Mouse (Mus musculus): ENCODE data around the gene Olfm2. TPM values are rescaled to one million over a fixed set of nuclear protein-coding genes. Genes with fewer than 3 reads are reported as not detected.

Olfm2 gene
- polyA plus RNA-seq, 1 experiment from 2014 or later: 209 TPM

DNA sequence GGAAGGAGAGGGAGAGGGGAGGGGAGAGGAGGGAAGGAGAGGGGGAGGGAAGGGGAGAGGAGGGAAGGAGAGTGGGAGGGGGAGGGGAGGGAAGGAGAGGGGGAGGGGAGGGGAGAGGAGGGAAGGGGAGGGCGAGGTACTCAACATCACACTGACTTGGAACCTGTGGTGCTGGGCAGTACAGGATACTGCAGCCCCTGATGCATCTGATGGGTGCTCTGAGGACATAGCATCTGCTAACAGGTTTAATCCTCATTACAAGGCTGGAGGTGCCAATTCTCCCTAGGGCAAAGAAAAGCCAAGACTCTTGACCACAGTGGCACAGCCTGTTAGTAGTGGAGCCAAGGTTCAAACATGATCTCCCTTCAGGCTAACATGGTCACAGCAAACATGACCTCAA lies 56.7 kb downstream of the Olfm2 start:
- 56% methylated on average over 1 of the region's 1 CpGs for WGBS
- H3K27me3 ChIP-seq (replicated peaks): no peaks in the 10 kb centered on the region
- peak overlapping the region; percentile 68 for H3K27ac ChIP-seq
- ATAC-seq (replicated peaks): no peak
- no peak overlapping the region for H3K4me3 ChIP-seq
- no peak overlapping the region for H3K4me2 ChIP-seq
- H3K9me3 ChIP-seq: no peaks in the 10 kb centered on the region
- H3K9ac ChIP-seq: no peak overlapping the region
- peaks cover 20% of the 10 kb centered on the region for H3K4me1 ChIP-seq
- H3K36me3 ChIP-seq (replicated peaks): no peaks in the 10 kb centered on the region

- H3K27me3 ChIP-seq (replicated peaks): no peaks in the 10 kb centered on the region
- no peaks in the 10 kb centered on the region for H3K9me3 ChIP-seq
- H3K4me1 ChIP-seq: peaks cover 16% of the 10 kb centered on the region
- H3K27ac ChIP-seq: no peak overlapping the region
- H3K36me3 ChIP-seq (replicated peaks): no peaks in the 10 kb centered on the region
- H3K4me2 ChIP-seq: no peak overlapping the region
- ATAC-seq (replicated peaks): no peak
- 57% methylated on average over 17 of the region's 17 CpGs for WGBS
- no peak overlapping the region for H3K4me3 ChIP-seq
- H3K9ac ChIP-seq: no peak overlapping the region
Measured at GRCm38 (mm10) chr9:20685081-20685861, 60.9 kb downstream of the Olfm2 start.

DNA sequence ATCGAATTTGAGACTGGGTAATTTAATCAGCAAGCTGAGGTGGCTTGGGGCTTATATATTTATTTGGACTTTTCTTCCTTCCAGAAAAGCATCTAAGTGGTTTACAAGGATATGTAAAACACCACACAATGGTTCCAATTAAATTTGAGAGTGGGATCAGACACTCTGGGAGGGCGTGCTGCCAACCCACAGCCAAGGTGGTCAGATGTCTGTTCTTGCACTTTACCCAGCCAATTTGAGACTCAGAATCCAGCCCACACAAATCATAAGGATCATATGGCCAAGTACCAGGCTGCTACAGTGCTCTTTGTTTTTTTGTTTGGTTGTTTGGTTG lies 63.8 kb downstream of the Olfm2 start:
- Histone ChIP-seq H3K4me2 (no peak overlapping the region), H3K27ac (peak overlapping the region; percentile 43), H3K9ac (no peak overlapping the region), H3K9me3 (no peaks in the 10 kb centered on the region), H3K36me3 (replicated peaks) (no peaks in the 10 kb centered on the region), H3K27me3 (replicated peaks) (no peaks in the 10 kb centered on the region), H3K4me1 (peaks cover 14% of the 10 kb centered on the region), H3K4me3 (no peak overlapping the region)
- ATAC-seq (replicated peaks): no peak
- 26% methylated on average over 2 of the region's 2 CpGs for WGBS

DNA sequence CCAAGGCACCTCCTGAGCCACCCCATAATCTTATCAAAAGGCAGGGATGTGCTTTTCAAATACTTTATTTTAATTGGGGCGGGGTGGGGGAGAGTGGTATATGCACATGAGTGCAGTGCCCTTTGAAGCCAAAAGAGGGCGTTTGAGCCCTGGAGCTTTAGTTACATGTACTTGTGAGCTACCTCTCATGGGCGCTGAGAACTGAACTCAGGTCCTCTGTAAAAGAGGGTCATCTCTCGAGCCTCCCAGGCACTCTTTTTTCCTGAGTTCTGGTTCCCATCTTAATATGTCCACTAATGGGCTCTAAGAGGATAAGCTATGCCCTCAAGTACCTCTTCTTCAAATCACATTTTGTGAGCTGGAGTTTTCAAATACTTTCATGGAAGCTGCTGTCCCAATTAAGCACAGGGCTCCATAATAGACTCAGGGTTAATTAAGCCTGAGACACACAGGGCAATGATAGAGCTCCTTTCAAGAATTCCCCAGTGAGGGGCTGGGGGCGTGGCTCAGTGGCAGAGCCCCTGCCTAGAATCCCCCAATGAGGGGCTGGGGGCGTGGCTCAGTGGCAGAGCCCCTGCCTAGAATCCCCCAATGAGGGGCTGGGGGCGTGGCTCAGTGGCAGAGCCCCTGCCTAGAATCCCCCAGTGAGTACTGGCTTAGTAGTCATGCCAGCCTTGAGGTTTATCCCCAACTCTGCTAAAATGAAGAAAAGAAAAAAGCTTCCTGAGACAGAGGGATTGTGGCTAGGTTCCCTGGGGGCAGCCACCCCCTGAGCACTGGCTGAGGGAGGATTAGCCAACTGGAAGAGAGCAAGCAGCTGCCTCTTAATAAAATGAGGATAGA lies 64.4 kb downstream of the Olfm2 start:
- 40% methylated on average over 7 of the region's 7 CpGs for WGBS
- Histone ChIP-seq H3K36me3 (replicated peaks) (no peaks in the 10 kb centered on the region), H3K4me1 (peaks cover 14% of the 10 kb centered on the region), H3K4me3 (no peak overlapping the region), H3K27me3 (replicated peaks) (no peaks in the 10 kb centered on the region), H3K4me2 (no peak overlapping the region), H3K9ac (no peak overlapping the region), H3K27ac (peak overlapping the region; percentile 43), H3K9me3 (no peaks in the 10 kb centered on the region)
- ATAC-seq (replicated peaks): peak; percentile 22

DNA sequence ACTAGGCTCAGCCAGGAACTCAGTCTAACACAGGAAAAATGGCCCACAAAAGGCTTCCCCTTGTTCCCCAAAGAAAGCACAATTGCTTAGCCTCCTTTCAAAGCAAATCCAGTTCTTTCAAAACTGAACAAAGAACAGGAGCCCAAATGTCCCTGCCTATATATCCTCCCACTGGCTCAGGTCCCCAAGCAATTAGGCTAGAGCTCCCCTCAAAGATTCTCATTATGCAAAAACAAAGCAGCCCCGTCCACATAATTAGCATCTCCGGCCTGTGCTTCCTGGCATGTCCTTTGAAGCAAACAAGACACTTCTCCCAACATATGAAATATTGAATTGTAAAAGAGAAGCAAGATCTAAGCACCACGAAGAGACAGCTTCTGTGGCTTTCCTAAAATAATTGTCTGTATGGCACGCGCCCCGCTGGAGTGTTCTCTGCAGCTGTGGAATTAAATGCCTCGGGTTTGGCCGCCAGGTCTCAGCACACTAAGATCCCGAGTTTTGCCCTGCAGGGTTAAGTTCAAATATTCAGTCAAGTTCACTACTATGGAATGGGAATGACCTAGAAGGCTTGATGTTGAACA lies 65.7 kb downstream of the Olfm2 start:
- Histone ChIP-seq H3K27ac (peak overlapping the region; percentile 49), H3K4me2 (no peak overlapping the region), H3K27me3 (replicated peaks) (no peaks in the 10 kb centered on the region), H3K9me3 (no peaks in the 10 kb centered on the region), H3K4me3 (no peak overlapping the region), H3K4me1 (peaks cover 14% of the 10 kb centered on the region), H3K9ac (no peak overlapping the region), H3K36me3 (replicated peaks) (no peaks in the 10 kb centered on the region)
- ATAC-seq (replicated peaks): no peak
- WGBS: 44% methylated on average over 9 of the region's 9 CpGs

- ATAC-seq (replicated peaks): no peak
- Histone ChIP-seq H3K4me2 (no peak overlapping the region), H3K4me3 (no peak overlapping the region), H3K36me3 (replicated peaks) (peaks cover 4% of the 10 kb centered on the region; the same call in 1 of the 2 replicates), H3K9ac (no peak overlapping the region), H3K27me3 (replicated peaks) (no peaks in the 10 kb centered on the region), H3K9me3 (no peaks in the 10 kb centered on the region), H3K27ac (no peak overlapping the region), H3K4me1 (peaks cover 14% of the 10 kb centered on the region)
- 90% methylated on average over 12 of the region's 12 CpGs for WGBS
Measured at GRCm38 (mm10) chr9:20677892-20678291, 68.3 kb downstream of the Olfm2 start.

DNA sequence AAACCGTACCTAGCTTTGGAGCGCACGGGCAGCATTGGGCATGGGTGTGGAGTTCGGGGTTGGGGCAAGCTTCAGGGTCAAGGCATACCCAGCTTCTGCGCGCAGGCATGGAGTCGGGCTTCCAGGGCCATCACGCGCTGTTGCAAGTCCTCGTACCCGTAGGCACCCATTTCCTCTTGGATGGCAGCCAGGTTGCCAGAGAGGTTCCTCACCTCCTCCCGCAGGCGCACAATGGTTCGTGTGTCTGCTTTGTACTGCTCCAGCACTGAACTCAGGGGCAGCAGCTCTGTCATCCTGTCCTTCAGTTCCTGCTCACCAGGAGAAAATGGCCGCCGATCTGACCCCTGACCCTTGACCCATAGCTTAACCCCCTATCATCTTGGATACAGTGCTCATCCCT lies 74.1 kb downstream of the Olfm2 start:
- peaks cover 4% of the 10 kb centered on the region; the same call in 1 of the 2 replicates for H3K36me3 ChIP-seq (replicated peaks)
- no peaks in the 10 kb centered on the region for H3K4me1 ChIP-seq
- ATAC-seq (replicated peaks): no peak
- H3K4me3 ChIP-seq: no peak overlapping the region
- H3K4me2 ChIP-seq: no peak overlapping the region
- no peak overlapping the region for H3K9ac ChIP-seq
- WGBS: 88% methylated on average over 16 of the region's 16 CpGs
- H3K9me3 ChIP-seq: no peaks in the 10 kb centered on the region
- no peaks in the 10 kb centered on the region for H3K27me3 ChIP-seq (replicated peaks)
- H3K27ac ChIP-seq: no peak overlapping the region

DNA sequence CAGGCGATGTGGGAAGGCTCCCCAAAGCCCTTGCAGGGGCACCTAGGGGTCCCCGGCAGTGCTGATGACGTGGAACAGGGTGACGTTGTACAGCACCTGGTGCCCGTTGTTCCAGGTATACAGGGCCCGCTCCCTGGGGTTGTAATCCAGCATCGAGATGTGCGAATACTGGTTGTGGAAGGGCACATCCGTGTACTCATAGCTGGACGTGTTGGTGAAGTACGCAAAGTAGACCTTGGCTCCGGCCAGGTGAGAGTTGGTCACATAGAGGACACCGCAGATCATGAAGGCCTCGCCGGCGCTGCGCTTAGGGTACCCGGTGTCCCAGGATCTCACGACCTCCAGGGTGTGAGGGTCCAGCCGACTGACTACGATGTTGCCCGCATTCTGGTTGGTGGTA lies 78.1 kb downstream of the Olfm2 start:
- no peak overlapping the region for H3K4me3 ChIP-seq
- 94% methylated on average over 22 of the region's 22 CpGs for WGBS
- H3K4me1 ChIP-seq: peaks cover 32% of the 10 kb centered on the region
- H3K9ac ChIP-seq: no peak overlapping the region
- H3K36me3 ChIP-seq (replicated peaks): peaks cover 3% of the 10 kb centered on the region; the same call in 1 of the 2 replicates
- no peak overlapping the region for H3K27ac ChIP-seq
- H3K4me2 ChIP-seq: no peak overlapping the region
- no peaks in the 10 kb centered on the region for H3K27me3 ChIP-seq (replicated peaks)
- ATAC-seq (replicated peaks): no peak
- H3K9me3 ChIP-seq: no peaks in the 10 kb centered on the region

- peaks cover 14% of the 10 kb centered on the region for H3K36me3 ChIP-seq (replicated peaks)
- H3K9me3 ChIP-seq: no peaks in the 10 kb centered on the region
- no peak overlapping the region for H3K9ac ChIP-seq
- no peak overlapping the region for H3K4me3 ChIP-seq
- H3K4me1 ChIP-seq: peaks cover 38% of the 10 kb centered on the region
- no peaks in the 10 kb centered on the region for H3K27me3 ChIP-seq (replicated peaks)
- no peak overlapping the region for H3K4me2 ChIP-seq
- no peak overlapping the region for H3K27ac ChIP-seq
- ATAC-seq (replicated peaks): no peak
- 11% methylated on average over 7 of the region's 7 CpGs for WGBS
Measured at GRCm38 (mm10) chr9:20666510-20667034, 79.6 kb downstream of the Olfm2 start.

GRCm38 (mm10) chr9:20665925-20666324 lies 80.2 kb downstream of the Olfm2 start:
- no peak overlapping the region for H3K4me3 ChIP-seq
- H3K9me3 ChIP-seq: no peaks in the 10 kb centered on the region
- ATAC-seq (replicated peaks): no peak
- no peak overlapping the region for H3K4me2 ChIP-seq
- H3K36me3 ChIP-seq (replicated peaks): peaks cover 16% of the 10 kb centered on the region
- no peaks in the 10 kb centered on the region for H3K27me3 ChIP-seq (replicated peaks)
- H3K27ac ChIP-seq: 0 out of 2 replicates have a peak overlapping the region, but pooled peaks have one; percentile 63
- 16% methylated on average over 8 of the region's 8 CpGs for WGBS
- H3K4me1 ChIP-seq: peaks cover 38% of the 10 kb centered on the region
- H3K9ac ChIP-seq: no peak overlapping the region

DNA sequence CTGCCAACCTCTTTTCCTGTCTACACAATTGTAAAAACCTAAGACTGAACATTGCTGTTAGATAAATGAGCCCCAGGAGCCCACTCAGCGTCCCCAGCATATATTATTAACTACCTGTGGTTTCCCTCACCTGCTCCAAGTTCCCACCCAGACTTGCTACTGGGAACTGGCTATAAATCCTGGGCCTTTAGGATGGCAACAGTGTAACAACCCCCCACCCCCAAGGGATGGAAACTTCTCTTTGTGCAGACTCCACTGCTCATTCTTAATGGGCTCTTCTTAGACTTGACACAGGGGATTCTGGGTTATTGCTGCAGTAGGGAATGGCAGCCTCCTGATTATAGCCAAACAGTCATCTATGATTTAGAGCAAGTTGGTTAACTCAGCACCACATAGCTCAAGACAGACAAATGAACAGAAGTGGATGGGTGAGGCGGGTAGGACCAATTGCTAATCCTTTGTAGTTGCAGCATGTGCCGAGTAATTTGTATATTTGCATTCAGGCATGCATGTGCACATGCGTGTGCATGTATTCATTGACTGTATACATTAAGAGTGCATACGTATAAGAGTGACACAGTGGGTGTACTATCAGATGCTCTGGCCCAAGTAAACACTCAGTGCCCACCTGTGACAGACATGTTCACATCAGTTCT lies 81.0 kb downstream of the Olfm2 start:
- no peak for ATAC-seq (replicated peaks)
- Histone ChIP-seq H3K4me2 (no peak overlapping the region), H3K27me3 (replicated peaks) (no peaks in the 10 kb centered on the region), H3K9ac (no peak overlapping the region), H3K4me3 (no peak overlapping the region), H3K9me3 (no peaks in the 10 kb centered on the region), H3K27ac (peak overlapping the region; percentile 63), H3K4me1 (peaks cover 38% of the 10 kb centered on the region), H3K36me3 (replicated peaks) (peaks cover 16% of the 10 kb centered on the region)
- 72% methylated on average over 5 of the region's 5 CpGs for WGBS

DNA sequence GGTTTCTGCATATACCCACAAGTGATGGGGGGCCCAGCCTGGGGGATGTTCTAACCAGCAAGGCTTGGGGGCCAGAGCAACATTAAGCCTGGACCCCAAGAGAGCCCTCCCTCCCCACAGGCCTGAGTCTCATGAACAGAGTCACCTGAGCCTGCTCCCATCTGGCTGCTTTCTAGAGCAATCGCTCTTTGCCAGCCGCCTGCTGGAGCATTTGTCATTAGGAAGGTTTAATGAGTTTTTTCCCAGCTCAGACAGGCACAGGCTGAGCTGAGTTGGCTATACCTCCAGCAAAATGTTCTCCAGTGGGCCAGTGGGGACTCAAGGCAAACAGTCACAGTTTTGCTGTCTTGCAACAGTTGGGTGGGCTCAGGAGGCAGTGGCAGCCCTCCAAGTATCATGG lies 81.8 kb downstream of the Olfm2 start:
- no peaks in the 10 kb centered on the region for H3K27me3 ChIP-seq (replicated peaks)
- H3K9ac ChIP-seq: no peak overlapping the region
- WGBS: 38% methylated on average over 2 of the region's 2 CpGs
- H3K9me3 ChIP-seq: no peaks in the 10 kb centered on the region
- no peak overlapping the region for H3K4me2 ChIP-seq
- no peak overlapping the region for H3K4me3 ChIP-seq
- H3K4me1 ChIP-seq: peaks cover 38% of the 10 kb centered on the region
- H3K36me3 ChIP-seq (replicated peaks): peaks cover 16% of the 10 kb centered on the region
- no peak for ATAC-seq (replicated peaks)
- H3K27ac ChIP-seq: peak overlapping the region; percentile 63

Data from midbrain, embryonic 15.5 days (tissue).